Comparison of ENCODE assay signal across 8 mouse cellular contexts in the genomic region with DNA sequence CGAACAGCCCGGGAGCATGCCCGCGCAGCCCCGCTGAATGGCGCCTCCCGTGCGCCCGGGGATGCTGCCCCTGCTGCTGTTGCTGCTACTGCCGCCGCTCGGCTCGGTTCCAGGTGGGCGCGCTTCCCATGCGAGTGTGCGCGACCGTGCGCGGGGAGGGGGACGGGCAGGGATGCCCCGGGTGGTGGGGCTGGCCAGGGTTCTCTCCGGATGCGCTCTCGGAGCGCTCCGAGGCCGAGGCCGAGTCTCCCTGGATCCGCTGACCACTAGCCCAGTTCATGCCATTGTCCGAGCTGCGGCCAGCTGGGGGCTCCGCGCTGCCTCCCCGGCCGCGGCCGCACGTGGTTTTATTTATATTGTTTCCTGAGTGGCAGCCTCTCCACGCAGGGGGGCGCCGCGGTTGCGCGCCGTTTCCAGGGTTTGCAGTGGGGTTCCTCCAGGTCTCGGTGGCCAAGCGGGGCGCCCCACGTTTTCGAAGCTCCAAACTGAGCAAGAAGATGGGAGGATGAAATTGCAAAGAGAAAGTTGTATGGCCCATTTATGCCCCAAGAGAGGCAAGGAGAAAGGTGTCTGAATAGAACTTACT. TPM values are rescaled to one million over a fixed set of nuclear protein-coding genes. Genes with fewer than 3 reads are reported as not detected.
DNase-seq lines count a peak whose midpoint lies in the region; ATAC-seq and TF ChIP-seq lines count a peak whose summit lies in the region.

No protein-coding gene starts in this region.

- H3K4me2 ChIP-seq in forebrain, postnatal 0 days (ENCODE audit: low read depth), result peak overlapping the region; percentile 100
- peak overlapping the region; percentile 99 for H3K4me2 ChIP-seq in hindbrain, embryonic 14.5 days (replicated peaks)
- peak overlapping the region; percentile 99 for H3K4me2 ChIP-seq in midbrain, embryonic 13.5 days (replicated peaks)
- peak overlapping the region; percentile 98 for H3K4me2 ChIP-seq in stomach, postnatal 0 days (replicated peaks; ENCODE audit: low read depth)

- no peaks in the 10 kb centered on the region for H3K36me3 ChIP-seq in forebrain, postnatal 0 days (ENCODE audit: insufficient read depth)
- no peaks in the 10 kb centered on the region for H3K36me3 ChIP-seq in hindbrain, embryonic 14.5 days (replicated peaks; ENCODE audit: control insufficient read depth, insufficient read depth)
- no peaks in the 10 kb centered on the region for H3K36me3 ChIP-seq in midbrain, embryonic 13.5 days
- H3K36me3 ChIP-seq in stomach, postnatal 0 days (ENCODE audit: control insufficient read depth, insufficient read depth, low read length), result no peaks in the 10 kb centered on the region

- peaks cover 34% of the 10 kb centered on the region for H3K27me3 ChIP-seq in forebrain, postnatal 0 days (ENCODE audit: insufficient read depth, low read length)
- H3K27me3 ChIP-seq in hindbrain, embryonic 14.5 days (ENCODE audit: control insufficient read depth, insufficient read depth, low read length), result 0 out of 2 replicates have a peak, but pooled peaks cover 6% of the 10 kb centered on the region
- H3K27me3 ChIP-seq in midbrain, embryonic 13.5 days, result peaks cover 26% of the 10 kb centered on the region
- H3K27me3 ChIP-seq in stomach, postnatal 0 days (ENCODE audit: control insufficient read depth, insufficient read depth, low read length), result no peaks in the 10 kb centered on the region

- WGBS in forebrain, postnatal 0 days, result under 1% methylated on average over 35 of the region's 52 CpGs
- under 1% methylated on average over 52 of the region's 52 CpGs for WGBS in hindbrain, embryonic 14.5 days
- under 1% methylated on average over 50 of the region's 52 CpGs for WGBS in midbrain, embryonic 13.5 days
- WGBS in stomach, postnatal 0 days, result under 1% methylated on average over 52 of the region's 52 CpGs

- intact Hi-C loops in left cerebral cortex, postnatal 10 days (cut with DNase I), result loop anchor here (5.0 kb wide), 2 partner anchors 40 to 75 kb away; no protein-coding TSS in a partner anchor

- H3K9me3 ChIP-seq in forebrain, postnatal 0 days (ENCODE audit: low read length), result no peaks in the 10 kb centered on the region
- H3K9me3 ChIP-seq in hindbrain, embryonic 14.5 days (ENCODE audit: control insufficient read depth, low read length), result no peaks in the 10 kb centered on the region
- H3K9me3 ChIP-seq in midbrain, embryonic 13.5 days, result no peaks in the 10 kb centered on the region
- no peaks in the 10 kb centered on the region for H3K9me3 ChIP-seq in stomach, postnatal 0 days (ENCODE audit: control insufficient read depth, low read length)

- peak; percentile 79 for ATAC-seq in forebrain, postnatal 0 days
- ATAC-seq in hindbrain, embryonic 14.5 days (ENCODE audit: low FRiP score), result peak; percentile 88
- peak; percentile 89 for ATAC-seq in midbrain, embryonic 13.5 days
- peak; percentile 54; the same call in 1 of the 2 replicates for ATAC-seq in stomach, postnatal 0 days (ENCODE audit: low FRiP score, low TSS enrichment)

- no peak for TF ChIP-seq EP300 in stomach, postnatal 0 days (optimal IDR thresholded peaks at IDR 0.05)

- peak overlapping the region; percentile 68 for H3K4me3 ChIP-seq in forebrain, postnatal 0 days (ENCODE audit: low read depth, low read length)
- peak overlapping the region; percentile 82 for H3K4me3 ChIP-seq in hindbrain, embryonic 14.5 days (replicated peaks; ENCODE audit: low read length)
- peak overlapping the region; percentile 70 for H3K4me3 ChIP-seq in midbrain, embryonic 13.5 days (replicated peaks)
- H3K4me3 ChIP-seq in stomach, postnatal 0 days (ENCODE audit: low read depth, low read length), result peak overlapping the region; percentile 62

- peak overlapping the region; percentile 59 for H3K9ac ChIP-seq in forebrain, postnatal 0 days
- peak overlapping the region; percentile 82 for H3K9ac ChIP-seq in hindbrain, embryonic 14.5 days
- H3K9ac ChIP-seq in midbrain, embryonic 13.5 days (replicated peaks), result peak overlapping the region; percentile 80
- peak overlapping the region; percentile 59 for H3K9ac ChIP-seq in stomach, postnatal 0 days (ENCODE audit: low read length)

- TF ChIP-seq CTCF in forebrain, postnatal 0 days (IDR thresholded peaks at IDR 0.05; ENCODE audit: low read depth), result 0 out of 2 replicates have a peak, but pooled peaks have one; percentile 4
- peak; percentile 21; the same call in 1 of the 2 replicates for TF ChIP-seq CTCF in stomach, postnatal 0 days (IDR thresholded peaks at IDR 0.05; ENCODE audit: low read depth)

- DNase-seq in heart, adult 11 months, result peak; percentile 89
- DNase-seq in heart, adult 8-10 months (ENCODE audit: low spot score), result no peak
- DNase-seq in cerebellum, adult 18-20 months, result peak; percentile 8 to 22
- DNase-seq in forebrain, postnatal 0 days, result peak; percentile 71
- peak; percentile 63 for DNase-seq in hindbrain, embryonic 14.5 days (ENCODE audit: low spot score)
- peak; percentile 33 to 85 for DNase-seq in left cerebral cortex, postnatal 10 days (ENCODE audit: extremely low spot score in 1 of 2, low spot score in 2 of 2)
- peak; percentile 43 for DNase-seq in stomach, postnatal 0 days (ENCODE audit: low spot score)

- H3K27ac ChIP-seq in forebrain, postnatal 0 days (ENCODE audit: low read depth, low read length), result no peak overlapping the region
- peak overlapping the region; percentile 75 for H3K27ac ChIP-seq in hindbrain, embryonic 14.5 days
- peak overlapping the region; percentile 75 for H3K27ac ChIP-seq in midbrain, embryonic 13.5 days
- H3K27ac ChIP-seq in stomach, postnatal 0 days (replicated peaks), result no peak overlapping the region

- H3K4me1 ChIP-seq in forebrain, postnatal 0 days (ENCODE audit: insufficient read depth), result 0 out of 2 replicates have a peak, but pooled peaks cover 6% of the 10 kb centered on the region
- peaks cover 16% of the 10 kb centered on the region for H3K4me1 ChIP-seq in hindbrain, embryonic 14.5 days (replicated peaks; ENCODE audit: control insufficient read depth, insufficient read depth, low read length)
- H3K4me1 ChIP-seq in midbrain, embryonic 13.5 days (replicated peaks), result peaks cover 21% of the 10 kb centered on the region
- H3K4me1 ChIP-seq in stomach, postnatal 0 days (replicated peaks; ENCODE audit: control insufficient read depth, insufficient read depth), result no peaks in the 10 kb centered on the region

RNA-seq across cellular contexts. Expression of gene Prtg, which starts 0.8 kb away (rescaled TPM):
- under 1 TPM in 3 of 4 experiments, not detected in 1; 0.06 to 0.17 (median 0.12) TPM for total RNA-seq in heart, adult 8-10 months (2022)
- 0.62 and 0.76 TPM in 2 replicates for total RNA-seq in forebrain, postnatal 0 days (2014; rRNA removed)
- polyA plus RNA-seq in forebrain, postnatal 0 days (2015; fragmentation: Nextera tagmentation; extraction: Ambion mirVana), result 0.11 and 0.18 TPM in 2 replicates
- polyA plus RNA-seq in hindbrain, embryonic 14.5 days (2014; fragmentation: Nextera tagmentation; extraction: Ambion mirVana), result 0.82 and 0.98 TPM in 2 replicates
- total RNA-seq in left cerebral cortex, postnatal 10 days (2021), result under 1 TPM; 0.63 to 0.66 TPM
- 0.63 and 0.77 TPM in 2 replicates for polyA plus RNA-seq in midbrain, embryonic 13.5 days (2015; fragmentation: Nextera tagmentation; extraction: Ambion mirVana)
- 0.06 TPM in 2 replicates for polyA plus RNA-seq in stomach, postnatal 0 days (2015; fragmentation: Nextera tagmentation; extraction: Ambion mirVana)

Comparison
In these comparisons a context has a peak if more than half of its experiments do, and no peak if none do; other contexts are left out.
1. H3K27ac ChIP-seq: peak in hindbrain, embryonic 14.5 days (single experiment) and midbrain, embryonic 13.5 days (single experiment); none in forebrain, postnatal 0 days (single experiment) and stomach, postnatal 0 days (single experiment).
2. Peak in every context shown above with its lines, with median percentiles within 50 percentile points of each other: ATAC-seq, H3K4me2 ChIP-seq, H3K4me3 ChIP-seq and H3K9ac ChIP-seq.